Mouse (Mus musculus) ES-Bruce4 (cell line): ENCODE results near the gene Adamtsl1.

Source experiments
- CTCF ChIP-seq: IDR thresholded peaks from one replicate; pipeline ENCODE4 v1.8.1; 2011; ENCODE audit warnings: low read depth, low read length
- POLR2A ChIP-seq: IDR thresholded peaks from one replicate; pipeline ENCODE4 v1.8.1; 2011; ENCODE audit warnings: low read length; ENCODE audit not compliant: insufficient read depth

- TF ChIP-seq POLR2A (no peak), CTCF (no peak)
These were observed 439.6 kb downstream of the Adamtsl1 start for GRCm38 (mm10) chr4:85953590-85953989.
